Mouse (Mus musculus) spleen, adult 18-20 months (tissue): ENCODE results near the gene Plekhh1.

Source experiments
- DNase-seq, 2 experiments: peaks; one replicate each; pipeline ENCODE4 v3.0.0; 2022; ENCODE audit warnings: mixed read lengths in 2 of 2

Plekhh1 gene

GRCm38 (mm10) chr12:79034331-79034730 is 5.4 kb downstream of the Plekhh1 start:
- DNase-seq: no peak

GRCm38 (mm10) chr12:79035349-79035748 is 6.4 kb downstream of the Plekhh1 start:
- no peak for DNase-seq

GRCm38 (mm10) chr12:79039708-79040107 is 10.7 kb downstream of the Plekhh1 start:
- no peak for DNase-seq

- no peak for DNase-seq
Observed at GRCm38 (mm10) chr12:79040201-79040827, 11.4 kb downstream of the Plekhh1 start.

GRCm38 (mm10) chr12:79041436-79041835 is 12.5 kb downstream of the Plekhh1 start:
- DNase-seq: no peak

GRCm38 (mm10) chr12:79044668-79045067 is 15.7 kb downstream of the Plekhh1 start:
- no peak for DNase-seq

GRCm38 (mm10) chr12:79046171-79046570 is 17.2 kb downstream of the Plekhh1 start:
- DNase-seq: no peak

- DNase-seq: no peak
Observed at GRCm38 (mm10) chr12:79047203-79047602, 18.2 kb downstream of the Plekhh1 start.

- no peak for DNase-seq
Observed at GRCm38 (mm10) chr12:79048898-79049297, 19.9 kb downstream of the Plekhh1 start.

GRCm38 (mm10) chr12:79049807-79050206 is 20.8 kb downstream of the Plekhh1 start:
- no peak for DNase-seq

- no peak for DNase-seq
Observed at GRCm38 (mm10) chr12:79050545-79051212, 21.7 kb downstream of the Plekhh1 start.

GRCm38 (mm10) chr12:79052073-79052472 is 23.1 kb downstream of the Plekhh1 start:
- DNase-seq: no peak

GRCm38 (mm10) chr12:79055276-79055675 is 26.3 kb downstream of the Plekhh1 start:
- no peak for DNase-seq

GRCm38 (mm10) chr12:79059573-79059972 is 30.6 kb downstream of the Plekhh1 start:
- no peak for DNase-seq

- no peak for DNase-seq
Observed at GRCm38 (mm10) chr12:79060134-79060533, 31.2 kb downstream of the Plekhh1 start.

- DNase-seq: peak; percentile 13 to 14
Observed at GRCm38 (mm10) chr12:79060766-79061652, 32.0 kb downstream of the Plekhh1 start.

GRCm38 (mm10) chr12:79064451-79064850 is 35.5 kb downstream of the Plekhh1 start:
- DNase-seq: no peak

- DNase-seq: no peak
Observed at GRCm38 (mm10) chr12:79066431-79066830, 37.5 kb downstream of the Plekhh1 start.

GRCm38 (mm10) chr12:79067526-79067925 is 38.6 kb downstream of the Plekhh1 start:
- DNase-seq: no peak

GRCm38 (mm10) chr12:79068306-79068705 is 39.3 kb downstream of the Plekhh1 start:
- DNase-seq: no peak

GRCm38 (mm10) chr12:79069187-79069608 is 40.2 kb downstream of the Plekhh1 start:
- DNase-seq: no peak

GRCm38 (mm10) chr12:79069916-79070315 is 41.0 kb downstream of the Plekhh1 start:
- DNase-seq: no peak

GRCm38 (mm10) chr12:79070736-79071333 is 41.9 kb downstream of the Plekhh1 start:
- no peak for DNase-seq
